Mouse (Mus musculus) left cerebral cortex, adult 9 months (tissue): ENCODE results near the gene Cyp39a1.

ENCODE experiments used
- DNase-seq, 2 experiments: peaks; one replicate each; pipeline ENCODE4 v3.0.0; 2022; ENCODE audit warnings: low spot score in 2 of 2

Cyp39a1 gene

DNA sequence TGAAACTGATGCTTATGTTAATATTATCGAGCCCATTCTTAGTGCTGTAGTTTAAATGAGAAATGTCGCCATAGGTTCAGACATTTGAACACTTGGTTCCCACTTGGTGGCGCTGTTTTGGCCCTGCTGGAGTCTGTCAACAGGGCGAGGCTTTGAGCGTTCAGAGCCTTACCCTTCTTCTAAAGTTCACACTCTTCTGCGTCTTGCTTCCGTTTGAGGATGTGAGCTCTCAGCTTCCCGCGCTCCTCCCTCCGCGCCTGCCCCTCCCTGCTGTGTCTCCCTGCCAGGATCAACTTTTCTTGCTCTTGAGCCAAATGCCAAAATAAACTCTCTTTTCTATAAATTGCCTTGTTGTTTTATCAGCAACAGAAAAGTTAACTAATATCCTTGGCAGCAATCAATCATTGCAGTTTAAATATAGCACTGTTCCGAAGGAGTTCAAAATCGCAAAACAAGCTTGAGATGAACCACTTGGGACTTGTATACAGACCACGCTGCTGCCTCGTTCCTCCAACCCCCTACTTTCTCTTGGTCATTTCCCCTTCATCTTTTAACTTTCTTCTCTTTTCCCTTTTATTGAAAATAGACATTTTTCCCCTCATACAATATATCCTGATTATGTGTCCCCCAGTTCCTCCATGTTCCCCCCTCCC is 91.5 kb downstream of the Cyp39a1 start:
- DNase-seq: no peak

DNA sequence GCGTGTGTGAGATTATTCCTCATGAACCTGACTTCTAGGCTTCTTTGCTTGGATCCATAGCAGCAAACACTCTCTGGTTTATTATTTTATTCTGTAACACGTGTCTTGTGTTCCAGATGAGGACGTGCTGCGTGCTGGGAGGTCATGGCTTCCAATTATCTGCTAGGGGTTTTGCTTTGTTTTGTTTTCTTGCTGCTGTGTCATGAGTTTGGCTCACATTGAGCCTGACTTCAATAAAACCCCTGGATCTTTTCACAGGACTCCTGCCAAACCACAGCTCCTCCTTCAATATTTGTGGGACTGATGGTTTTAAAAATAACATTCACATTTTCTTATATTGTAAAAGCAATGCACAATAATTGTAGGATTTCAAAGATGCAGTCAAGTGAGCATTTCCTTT is 117.3 kb downstream of the Cyp39a1 start:
- DNase-seq: no peak

DNA sequence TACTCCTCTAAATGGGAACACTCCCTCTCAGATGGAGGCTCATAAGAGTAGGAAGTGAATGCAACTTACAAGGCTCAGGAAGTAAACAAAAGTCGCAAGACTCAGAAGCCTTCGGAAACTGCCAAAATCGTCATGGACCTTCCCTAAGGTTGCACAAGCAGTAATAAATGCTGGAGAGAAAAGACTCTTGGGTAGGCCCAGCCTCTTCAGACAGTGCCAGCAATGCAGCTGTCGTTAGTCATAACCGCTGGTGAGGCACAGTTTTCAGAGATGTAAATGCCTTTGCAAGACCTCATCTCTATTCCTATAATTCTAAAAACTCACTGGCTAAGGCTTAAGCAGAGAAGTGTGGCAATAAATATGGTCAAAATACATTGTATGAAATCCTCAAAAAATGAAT is 121.0 kb downstream of the Cyp39a1 start:
- no peak for DNase-seq

DNA sequence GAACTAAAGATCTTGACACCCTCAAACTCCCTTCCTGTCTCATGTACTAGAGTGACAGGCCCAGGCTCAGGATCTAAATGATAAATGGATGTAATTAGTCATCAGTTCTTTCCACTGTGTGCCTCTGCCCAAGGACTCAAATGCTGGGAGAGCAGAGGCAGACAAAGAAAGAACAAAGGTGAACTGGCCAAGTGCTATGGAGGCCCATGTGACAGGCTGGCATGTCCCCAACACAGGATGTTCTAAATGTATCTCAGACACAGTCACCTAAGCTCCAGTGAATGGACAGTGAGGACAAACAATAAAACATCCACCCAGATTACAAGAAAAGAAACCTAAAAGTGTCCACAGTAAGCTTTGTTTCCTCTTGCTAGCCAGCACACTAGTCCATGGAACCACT is 122.2 kb downstream of the Cyp39a1 start:
- no peak for DNase-seq

DNA sequence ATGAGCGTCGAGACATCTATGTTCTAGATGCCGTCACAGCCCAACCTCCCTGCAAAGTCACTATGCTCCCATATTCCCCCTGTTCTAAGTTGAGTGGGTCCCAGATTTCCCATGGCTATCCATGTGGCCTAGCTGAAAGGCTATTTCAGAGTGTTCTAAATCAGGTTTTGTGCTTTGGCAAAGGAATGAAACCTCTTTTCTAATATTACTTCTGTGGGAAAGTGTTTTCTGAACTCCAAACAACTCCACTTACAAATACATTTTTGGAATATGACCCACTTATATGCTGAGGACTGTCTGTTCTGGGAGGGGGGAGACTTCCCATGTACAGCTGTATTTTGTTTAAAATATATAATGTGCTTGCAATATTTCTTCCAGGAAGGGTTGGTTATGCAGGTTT is 124.5 kb downstream of the Cyp39a1 start:
- no peak for DNase-seq

DNA sequence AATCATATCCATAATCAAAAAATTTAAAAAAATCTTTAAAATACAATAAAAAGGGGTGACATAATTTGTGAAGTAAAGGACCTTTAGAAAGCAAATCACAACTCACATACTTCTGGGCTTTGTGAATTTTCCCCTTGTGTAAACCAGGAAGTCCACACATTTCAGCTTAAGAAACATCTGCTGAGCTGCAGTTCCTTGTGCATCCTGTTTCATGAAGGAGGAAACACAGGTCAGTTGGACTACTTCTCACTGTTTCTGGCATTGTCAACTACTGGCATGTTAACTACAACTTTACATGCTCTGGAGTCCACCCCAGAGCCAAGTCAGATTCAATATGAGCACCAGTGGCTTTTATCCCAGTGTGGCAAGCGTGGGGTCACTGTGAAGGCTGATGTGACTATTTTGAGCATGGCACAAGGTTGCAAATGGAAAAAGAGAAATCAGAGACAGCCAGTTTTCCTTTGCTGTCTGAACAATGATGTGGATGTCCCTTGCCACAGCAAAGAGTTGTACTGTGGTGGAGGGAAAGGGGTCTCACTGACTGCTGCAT is 127.6 kb downstream of the Cyp39a1 start:
- no peak for DNase-seq
